In genomic region chr2:168929691-168930090, GRCm38 (mm10) we compare ENCODE assay signal across 8 mouse cellular contexts. TPM values are rescaled to one million over a fixed set of nuclear protein-coding genes. Genes with fewer than 3 reads are reported as not detected.
DNase-seq lines count a peak whose midpoint lies in the region; ATAC-seq and TF ChIP-seq lines count a peak whose summit lies in the region.

No protein-coding gene starts in this region.

- no peak overlapping the region for H3K9ac ChIP-seq in hindbrain, embryonic 11.5 days (ENCODE audit: low read depth, low read length)
- H3K9ac ChIP-seq in hindbrain, embryonic 12.5 days = no peak overlapping the region
- H3K9ac ChIP-seq in MEL (ENCODE audit: control insufficient read depth, low read depth, low read length, poor library complexity, severe bottlenecking) = no peak overlapping the region

- peak; percentile 42 to 46 (median 45) for TF ChIP-seq CTCF in MEL (IDR thresholded peaks at IDR 0.05 in 2 of 3, conservative IDR thresholded peaks at IDR 0.05 in 1 of 3; ENCODE audit: control insufficient read depth in 1 of 3, insufficient read depth in 1 of 3, low read depth in 2 of 3, low read length in 3 of 3, poor library complexity in 1 of 3, severe bottlenecking in 1 of 3)

- DNase-seq in hindbrain, embryonic 11.5 days (ENCODE audit: low spot score) = peak; percentile 81
- DNase-seq in MEL (ENCODE audit: low read depth, low spot score) = peak; percentile 57
- DNase-seq in c-Kit-positive CD71-positive TER-119-positive erythroid progenitor cells, embryonic 14.5 days (ENCODE audit: low spot score) = peak; percentile 62
- DNase-seq in gastrocnemius, adult 8-10 months (ENCODE audit: low spot score in 2 of 2) = peak; percentile 15 to 27
- DNase-seq in layer of hippocampus, postnatal 36 days = peak; percentile 42 to 53
- DNase-seq in naive thymus-derived CD4-positive, alpha-beta T cell, adult 2 months (ENCODE audit: low read depth) = peak; percentile 78
- peak; percentile 45 to 79 for DNase-seq in thymus, postnatal 10 days (ENCODE audit: low spot score in 2 of 2)

- H3K27me3 ChIP-seq in hindbrain, embryonic 11.5 days (ENCODE audit: control insufficient read depth, insufficient read depth, low read length) = no peaks in the 10 kb centered on the region
- H3K27me3 ChIP-seq in hindbrain, embryonic 12.5 days = no peaks in the 10 kb centered on the region
- no peaks in the 10 kb centered on the region for H3K27me3 ChIP-seq in MEL (ENCODE audit: control insufficient read depth in 1 of 2, insufficient read depth in 2 of 2, low read length in 2 of 2)

- H3K4me1 ChIP-seq in hindbrain, embryonic 11.5 days (replicated peaks; ENCODE audit: control insufficient read depth, insufficient read depth, low read length) = no peaks in the 10 kb centered on the region
- no peaks in the 10 kb centered on the region for H3K4me1 ChIP-seq in hindbrain, embryonic 12.5 days
- no peaks in the 10 kb centered on the region for H3K4me1 ChIP-seq in MEL (ENCODE audit: control insufficient read depth in 1 of 2, insufficient read depth in 2 of 2, low read length in 2 of 2)

- H3K79me2 ChIP-seq in MEL (ENCODE audit: control insufficient read depth, insufficient read depth, low read length, poor library complexity) = no peaks in the 10 kb centered on the region

- 32% methylated on average over 10 of the region's 10 CpGs for WGBS in hindbrain, embryonic 11.5 days
- WGBS in hindbrain, embryonic 12.5 days = 34% methylated on average over 10 of the region's 10 CpGs

- no peak overlapping the region for H3K4me2 ChIP-seq in hindbrain, embryonic 11.5 days (replicated peaks; ENCODE audit: low read depth, low read length)
- no peak overlapping the region for H3K4me2 ChIP-seq in hindbrain, embryonic 12.5 days (replicated peaks)

- no peak overlapping the region for H3K27ac ChIP-seq in hindbrain, embryonic 11.5 days (ENCODE audit: low read depth, low read length)
- H3K27ac ChIP-seq in hindbrain, embryonic 12.5 days = no peak overlapping the region
- no peak overlapping the region for H3K27ac ChIP-seq in MEL (ENCODE audit: control insufficient read depth, low read depth, low read length)

- no peak for TF ChIP-seq EP300 in MEL (IDR thresholded peaks at IDR 0.05; ENCODE audit: low read depth in 1 of 2, low read length in 2 of 2)

- no peak for TF ChIP-seq POLR2A in MEL (IDR thresholded peaks at IDR 0.05; ENCODE audit: control insufficient read depth in 1 of 2, insufficient read depth in 1 of 2, low read depth in 1 of 2, low read length in 2 of 2, poor library complexity in 1 of 2)

- no peaks in the 10 kb centered on the region for H3K9me3 ChIP-seq in hindbrain, embryonic 11.5 days (ENCODE audit: control insufficient read depth, low read length)
- no peaks in the 10 kb centered on the region for H3K9me3 ChIP-seq in hindbrain, embryonic 12.5 days (replicated peaks)
- no peaks in the 10 kb centered on the region for H3K9me3 ChIP-seq in MEL (replicated peaks; ENCODE audit: insufficient read depth, low read length)

- no peak overlapping the region for H3K4me3 ChIP-seq in hindbrain, embryonic 11.5 days (ENCODE audit: low read depth, low read length)
- H3K4me3 ChIP-seq in hindbrain, embryonic 12.5 days = no peak overlapping the region
- H3K4me3 ChIP-seq in MEL (ENCODE audit: control insufficient read depth in 1 of 2, insufficient read depth in 1 of 2, low read depth in 2 of 2, low read length in 2 of 2) = no peak overlapping the region

- H3K36me3 ChIP-seq in hindbrain, embryonic 11.5 days (ENCODE audit: control insufficient read depth, insufficient read depth, low read length) = peaks cover 5% of the 10 kb centered on the region
- H3K36me3 ChIP-seq in hindbrain, embryonic 12.5 days = peaks cover 50% of the 10 kb centered on the region
- no peaks in the 10 kb centered on the region for H3K36me3 ChIP-seq in MEL (ENCODE audit: control insufficient read depth in 1 of 2, insufficient read depth in 2 of 2, low read length in 2 of 2)

- no peak; the same call in 1 of the 2 replicates for TF ChIP-seq RAD21 in MEL (IDR thresholded peaks at IDR 0.05; ENCODE audit: low read depth, low read length)

- no peak for ATAC-seq in hindbrain, embryonic 11.5 days (ENCODE audit: low FRiP score)
- no peak for ATAC-seq in hindbrain, embryonic 12.5 days (ENCODE audit: low FRiP score)

TF ChIP-seq in MEL, 35 proteins besides CTCF, POLR2A, EP300 and RAD21:
- TF ChIP-seq NRF1 (IDR thresholded peaks at IDR 0.05; ENCODE audit: insufficient read depth, low read depth, low read length, poor library complexity, severe bottlenecking) (no peak), KAT2A (conservative IDR thresholded peaks at IDR 0.05; ENCODE audit: low read depth, low read length) (no peak), UBTF (IDR thresholded peaks at IDR 0.05; ENCODE audit: borderline replicate concordance, insufficient read depth, low read depth, low read length) (no peak), SMC3 (IDR thresholded peaks at IDR 0.05; ENCODE audit: low read depth, low read length) (0 out of 2 replicates have a peak, but pooled peaks have one; percentile 22), CHD1 (IDR thresholded peaks at IDR 0.05; ENCODE audit: low read depth, low read length) (no peak), MEF2A (IDR thresholded peaks at IDR 0.05; ENCODE audit: extremely low read depth, insufficient replicate concordance, low read depth, low read length, poor library complexity, severe bottlenecking) (no peak)

RNA-seq across cellular contexts. Expression of gene Zfp64, which starts 25.7 kb away (rescaled TPM):
- polyA plus RNA-seq in hindbrain, embryonic 11.5 days (2014; fragmentation: Nextera tagmentation; extraction: Ambion mirVana) = 34.7 and 37.4 TPM in 2 replicates
- 37.7 and 39.0 TPM in 2 replicates for polyA plus RNA-seq in hindbrain, embryonic 12.5 days (2016; fragmentation: Nextera tagmentation; extraction: Ambion mirVana)
- 22.4 and 24.7 TPM in 2 replicates for total RNA-seq in MEL (2012; rRNA removed)
- polyA plus RNA-seq in MEL (2012; ENCODE audit: insufficient read depth in 1 of 2, insufficient read length in 2 of 2, low read depth in 1 of 2, low replicate concordance in 2 of 2, missing spikeins in 1 of 2) = 10 to 100 TPM in 1 of 2 experiments, not detected in 1; 35.8 TPM
- total RNA-seq in gastrocnemius, adult 8-10 months (2022) = 10 to 100 TPM in 1 of 4 experiments, 1 to 10 TPM in 3; 6.8 to 10.1 (median 7.4) TPM
- total RNA-seq in layer of hippocampus, postnatal 36 days (2021) = 10 to 100 TPM; 15.8 to 16.0 TPM

Comparison
In these comparisons a context has a peak if more than half of its experiments do, and no peak if none do; other contexts are left out.
1. DNase-seq: peak in every context shown above with its lines; median percentile 81 in hindbrain, embryonic 11.5 days; 78 in naive thymus-derived CD4-positive, alpha-beta T cell, adult 2 months; 62 in c-Kit-positive CD71-positive TER-119-positive erythroid progenitor cells, embryonic 14.5 days; 62 in thymus, postnatal 10 days; 57 in MEL; 48 in layer of hippocampus, postnatal 36 days; 21 in gastrocnemius, adult 8-10 months.